Mouse (Mus musculus): ENCODE results near the gene Meox1.
A peak's percentile ranks its signal among the peaks of the same experiment; 100 is the strongest.

Gene Meox1

DNA sequence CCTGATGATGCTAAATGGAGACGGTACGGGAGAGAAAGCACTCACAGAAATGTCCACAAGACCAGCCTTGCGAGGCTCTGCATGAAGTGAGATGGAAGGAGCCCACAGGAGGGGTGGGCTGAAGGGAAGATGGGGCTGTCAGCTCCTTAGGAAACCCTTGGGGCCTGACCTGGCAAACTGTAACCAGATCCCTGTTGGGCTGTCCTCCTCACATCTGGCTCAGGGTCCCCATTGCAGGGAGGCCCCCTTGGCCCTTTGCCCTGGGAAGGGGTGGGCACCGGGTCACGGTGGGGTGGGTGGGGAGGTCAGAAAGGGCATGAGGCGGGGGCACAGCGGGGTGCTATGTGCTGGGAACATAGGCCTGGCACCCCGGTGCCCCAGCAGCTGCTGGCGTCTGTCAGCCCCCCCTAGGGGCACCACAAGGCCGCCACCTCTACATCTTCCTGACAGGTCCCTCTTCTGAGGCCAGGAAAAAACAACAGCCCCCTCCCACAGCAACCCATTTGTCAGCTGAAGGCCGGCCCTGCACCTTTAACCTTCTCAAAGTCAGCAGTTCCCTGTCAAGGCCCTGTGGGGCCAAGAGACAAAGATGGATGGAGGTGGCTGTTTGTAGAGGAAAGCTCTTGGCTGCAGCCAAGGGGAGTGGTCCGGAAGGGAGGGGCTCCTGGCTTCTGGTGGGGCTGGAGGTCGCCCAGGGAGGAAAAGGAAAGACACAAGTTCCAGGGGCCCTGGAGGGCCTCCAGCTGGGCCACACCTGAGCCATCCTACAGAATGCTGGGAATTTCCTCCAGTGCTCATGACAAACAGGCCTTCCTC is 2.6 kb upstream of the Meox1 start:
- peak; percentile 80 for DNase-seq (ENCODE audit: extremely low spot score)

- no peak for DNase-seq (ENCODE audit: extremely low spot score)
Measured at GRCm38 (mm10) chr11:101893560-101893959, 614 bp downstream of the Meox1 start.

GRCm38 (mm10) chr11:101891451-101891850 is 2.7 kb downstream of the Meox1 start:
- no peak for DNase-seq (ENCODE audit: extremely low spot score)

- DNase-seq (ENCODE audit: extremely low spot score), result peak; percentile 58
Measured at GRCm38 (mm10) chr11:101889781-101890180, 4.4 kb downstream of the Meox1 start.

DNA sequence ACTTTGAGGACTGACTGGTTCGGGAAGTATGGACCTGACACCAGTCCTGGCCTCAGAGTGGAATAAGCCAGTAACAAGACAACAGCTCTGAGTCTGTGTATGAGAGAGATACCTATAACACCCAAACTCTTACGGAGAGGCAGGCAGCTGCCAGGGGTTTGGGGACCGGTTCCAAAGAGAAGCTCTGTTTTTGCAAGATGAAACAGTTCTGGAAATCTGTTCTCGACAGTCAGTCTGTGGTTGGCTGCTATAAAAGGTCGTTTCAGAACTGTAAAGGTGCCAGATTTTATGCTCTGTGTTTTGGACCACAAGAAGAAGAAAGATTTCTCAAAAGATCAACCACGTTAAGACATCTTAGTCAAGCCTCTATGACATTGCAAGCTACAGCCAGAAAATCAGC is 5.4 kb downstream of the Meox1 start:
- no peak for DNase-seq (ENCODE audit: extremely low spot score)

- DNase-seq (ENCODE audit: extremely low spot score), result no peak
Measured at GRCm38 (mm10) chr11:101886436-101886835, 7.7 kb downstream of the Meox1 start.

DNA sequence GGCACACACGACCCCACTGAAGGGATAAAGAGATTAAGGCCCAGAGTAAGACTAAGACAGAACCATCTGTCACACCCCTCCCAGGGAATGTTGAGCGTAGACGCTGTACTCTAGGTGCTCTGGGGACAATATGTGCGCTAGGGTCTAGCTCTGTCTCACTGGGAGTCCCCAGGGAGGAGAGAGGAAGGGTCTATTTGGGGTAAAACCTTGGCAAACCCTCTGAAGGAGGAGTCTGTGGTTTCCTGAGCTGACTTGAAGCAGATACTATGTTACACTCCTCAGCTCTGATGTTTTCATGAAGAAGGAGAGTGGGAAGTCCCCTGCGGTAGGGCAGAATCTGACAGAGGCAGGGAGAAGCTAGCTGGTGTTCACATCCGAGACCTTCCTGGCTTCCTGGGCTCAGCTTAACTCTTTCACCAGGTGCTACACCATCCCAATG is 8.3 kb downstream of the Meox1 start:
- DNase-seq (ENCODE audit: extremely low spot score), result no peak

GRCm38 (mm10) chr11:101885232-101885631 is 8.9 kb downstream of the Meox1 start:
- no peak for DNase-seq (ENCODE audit: extremely low spot score)

DNA sequence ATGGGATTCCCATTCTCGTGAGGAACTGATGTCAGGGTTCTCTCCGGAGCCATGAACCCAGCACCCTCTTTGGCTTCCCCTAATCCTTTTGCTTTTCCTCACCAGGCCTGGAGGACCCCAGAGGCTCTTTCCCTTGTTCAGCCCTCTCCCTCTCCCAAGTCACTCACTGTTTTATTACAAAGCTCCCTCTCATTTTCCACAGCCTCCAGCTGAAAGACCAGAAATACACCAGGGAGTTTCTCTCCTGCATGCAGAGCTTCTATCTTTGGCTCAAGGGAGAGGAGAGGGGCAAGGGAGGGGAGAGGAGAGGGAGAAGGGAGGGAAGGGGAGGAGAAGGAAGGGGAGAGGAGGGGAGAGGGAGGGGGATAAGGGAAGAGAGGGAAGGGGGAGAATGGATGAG is 10.3 kb downstream of the Meox1 start:
- DNase-seq (ENCODE audit: extremely low spot score), result no peak

- no peak for DNase-seq (ENCODE audit: extremely low spot score)
Measured at GRCm38 (mm10) chr11:101882500-101883290, 11.5 kb downstream of the Meox1 start.

DNA sequence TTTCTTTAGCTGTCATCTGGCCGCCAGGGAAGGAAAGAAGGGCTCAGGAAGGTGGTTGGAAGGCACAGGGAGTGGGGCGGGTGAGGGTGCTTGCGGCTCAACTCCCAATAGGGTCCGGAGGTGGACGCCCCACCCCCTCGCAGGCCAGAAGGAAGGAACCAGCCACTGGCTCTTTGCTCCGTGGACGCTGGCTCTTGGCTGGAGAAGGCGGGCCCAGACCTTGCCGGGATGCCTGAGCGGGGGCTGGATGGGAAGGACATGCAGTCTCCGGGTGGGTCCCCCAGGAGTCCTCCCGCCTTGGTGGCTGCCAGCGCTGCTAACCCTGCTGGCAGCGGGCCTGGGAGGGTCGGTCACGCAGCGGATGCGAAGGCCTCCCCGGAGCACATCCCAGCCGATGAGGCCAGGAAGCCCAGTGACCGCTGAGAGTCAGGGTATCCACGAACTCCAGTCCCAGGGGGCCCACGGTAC is 12.5 kb downstream of the Meox1 start:
- peak; percentile 71 for DNase-seq (ENCODE audit: extremely low spot score)

DNA sequence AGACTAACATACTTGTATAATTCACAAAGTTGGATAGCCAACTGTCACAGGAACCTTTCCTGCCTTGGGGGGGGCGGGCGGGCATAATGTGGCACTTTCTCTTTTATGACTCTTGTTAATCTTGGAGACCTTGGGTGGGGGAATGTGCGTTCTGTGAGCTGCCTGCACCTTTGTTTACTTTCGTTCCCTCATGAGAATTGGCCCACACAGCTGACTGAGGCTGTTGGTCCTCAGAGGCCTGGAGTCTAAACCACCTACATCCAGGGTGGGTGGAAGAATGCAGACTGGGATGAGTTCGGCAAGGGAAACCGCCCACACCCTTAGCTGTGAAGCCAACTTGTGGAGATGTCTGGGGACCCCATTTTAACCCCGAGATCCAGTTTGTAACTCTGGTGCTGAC is 13.0 kb downstream of the Meox1 start:
- DNase-seq (ENCODE audit: extremely low spot score), result no peak

GRCm38 (mm10) chr11:101879672-101880071 is 14.5 kb downstream of the Meox1 start:
- DNase-seq (ENCODE audit: extremely low spot score), result no peak

- no peak for DNase-seq (ENCODE audit: extremely low spot score)
Measured at GRCm38 (mm10) chr11:101878696-101879095, 15.5 kb downstream of the Meox1 start.

GRCm38 (mm10) chr11:101874978-101875377 is 19.2 kb downstream of the Meox1 start:
- DNase-seq (ENCODE audit: extremely low spot score), result no peak

- no peak for DNase-seq (ENCODE audit: extremely low spot score)
Measured at GRCm38 (mm10) chr11:101873909-101874308, 20.3 kb downstream of the Meox1 start.

DNA sequence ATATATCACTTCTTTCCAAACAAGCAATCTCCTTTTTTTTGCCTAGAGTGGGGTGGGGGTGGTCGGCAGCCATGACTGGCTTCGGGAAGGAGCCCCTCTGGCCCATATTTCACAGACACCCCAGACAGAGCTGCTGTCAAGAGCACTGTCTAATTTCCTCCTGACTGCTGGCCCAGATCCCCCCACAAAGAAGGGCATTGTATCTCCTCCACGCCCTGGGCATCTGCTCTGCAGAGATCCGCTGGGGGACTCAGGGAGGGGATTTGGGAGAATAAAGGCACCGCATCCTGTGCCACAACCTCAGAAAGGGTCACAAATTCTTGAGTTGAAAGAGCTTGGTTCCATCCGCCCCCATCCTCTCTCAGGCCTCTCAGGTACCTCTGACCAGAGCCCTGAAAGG is 22.7 kb downstream of the Meox1 start:
- DNase-seq (ENCODE audit: extremely low spot score), result no peak

DNA sequence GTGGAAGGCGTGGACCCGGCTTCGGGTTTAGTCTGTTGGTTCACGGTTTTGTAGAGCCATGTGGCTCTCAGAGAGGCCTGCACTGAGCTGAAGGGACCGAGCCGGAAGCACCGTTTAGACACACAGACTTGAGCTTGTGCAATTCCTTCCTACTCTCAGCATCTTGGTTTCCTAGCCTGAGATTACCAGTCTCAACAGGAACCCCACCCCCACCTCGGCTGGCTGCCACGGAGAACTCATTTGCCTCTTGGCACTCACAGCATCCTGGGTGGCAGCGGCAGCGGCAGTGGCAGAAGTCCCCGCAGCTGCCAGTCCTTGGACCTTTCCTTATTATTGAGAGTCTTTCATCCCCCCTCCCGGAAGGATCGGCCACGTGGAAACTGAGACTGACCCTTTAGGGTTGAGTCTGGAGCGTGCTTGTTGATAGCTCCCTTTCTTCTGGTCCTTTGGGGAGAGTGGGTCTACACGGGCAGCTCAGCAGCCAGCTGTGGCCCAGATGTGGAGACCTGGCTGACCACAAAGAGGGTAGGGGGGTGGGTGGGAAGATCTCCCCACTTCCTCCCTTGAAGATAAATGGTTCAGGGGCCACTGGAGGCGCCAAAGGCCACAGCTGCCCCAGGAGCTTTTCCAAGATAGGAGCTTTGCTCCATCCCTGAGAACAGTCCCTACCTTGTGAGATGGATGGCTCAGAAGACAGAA is 24.0 kb downstream of the Meox1 start:
- no peak for DNase-seq (ENCODE audit: extremely low spot score)

DNA sequence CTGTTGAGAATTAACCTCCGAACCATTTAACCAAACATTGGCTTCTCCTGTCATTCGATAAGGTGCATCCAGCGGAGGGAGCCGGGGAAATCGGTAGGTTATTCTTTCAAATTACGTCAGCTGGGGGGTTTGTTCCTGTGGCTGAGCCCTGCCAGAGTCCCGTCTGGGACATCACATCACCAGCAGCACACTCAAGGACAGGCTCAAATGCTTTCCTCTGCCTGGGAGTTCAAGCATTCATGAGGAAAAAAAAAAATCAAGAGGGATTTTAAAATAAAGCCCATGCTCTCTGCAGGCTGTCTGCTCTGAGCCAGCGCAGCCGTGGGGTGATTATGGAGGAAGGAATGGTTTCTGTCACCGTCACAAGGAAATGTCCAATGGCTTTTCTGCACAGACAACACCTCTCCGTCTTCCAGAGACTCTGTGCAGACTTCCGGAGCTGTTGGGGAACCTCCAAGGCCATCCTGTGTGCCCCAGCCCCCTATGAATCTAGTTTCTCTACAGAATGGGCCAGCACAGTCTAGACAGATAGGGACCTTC is 26.6 kb downstream of the Meox1 start:
- no peak for DNase-seq (ENCODE audit: extremely low spot score)

GRCm38 (mm10) chr11:101858742-101859141 is 35.4 kb downstream of the Meox1 start:
- no peak for DNase-seq (ENCODE audit: extremely low spot score)

GRCm38 (mm10) chr11:101855950-101856712 is 38.0 kb downstream of the Meox1 start:
- DNase-seq (ENCODE audit: extremely low spot score), result no peak

Measured in embryo, embryonic 9.5 days (tissue).